Mouse (Mus musculus): ENCODE measurements around the gene Zdbf2.
"Not testable (repeated sequence)": the region's sequence is repeated elsewhere in the genome, so short reads cannot be mapped to it uniquely, and the experiment has no call there.

Gene Zdbf2

GRCm38 (mm10) chr1:63263671-63264070, 9.4 kb upstream of the Zdbf2 start:
- DNase-seq (ENCODE audit: low spot score), result no peak

- no peak for DNase-seq (ENCODE audit: low spot score)
Measured at GRCm38 (mm10) chr1:63265461-63265860, 7.6 kb upstream of the Zdbf2 start.

- no peak for DNase-seq (ENCODE audit: low spot score)
Measured at GRCm38 (mm10) chr1:63266121-63266520, 6.9 kb upstream of the Zdbf2 start.

- no peak for DNase-seq (ENCODE audit: low spot score)
Measured at GRCm38 (mm10) chr1:63266716-63267115, 6.3 kb upstream of the Zdbf2 start.

GRCm38 (mm10) chr1:63272125-63272675, 865 bp upstream of the Zdbf2 start:
- DNase-seq (ENCODE audit: low spot score), result no peak

DNA sequence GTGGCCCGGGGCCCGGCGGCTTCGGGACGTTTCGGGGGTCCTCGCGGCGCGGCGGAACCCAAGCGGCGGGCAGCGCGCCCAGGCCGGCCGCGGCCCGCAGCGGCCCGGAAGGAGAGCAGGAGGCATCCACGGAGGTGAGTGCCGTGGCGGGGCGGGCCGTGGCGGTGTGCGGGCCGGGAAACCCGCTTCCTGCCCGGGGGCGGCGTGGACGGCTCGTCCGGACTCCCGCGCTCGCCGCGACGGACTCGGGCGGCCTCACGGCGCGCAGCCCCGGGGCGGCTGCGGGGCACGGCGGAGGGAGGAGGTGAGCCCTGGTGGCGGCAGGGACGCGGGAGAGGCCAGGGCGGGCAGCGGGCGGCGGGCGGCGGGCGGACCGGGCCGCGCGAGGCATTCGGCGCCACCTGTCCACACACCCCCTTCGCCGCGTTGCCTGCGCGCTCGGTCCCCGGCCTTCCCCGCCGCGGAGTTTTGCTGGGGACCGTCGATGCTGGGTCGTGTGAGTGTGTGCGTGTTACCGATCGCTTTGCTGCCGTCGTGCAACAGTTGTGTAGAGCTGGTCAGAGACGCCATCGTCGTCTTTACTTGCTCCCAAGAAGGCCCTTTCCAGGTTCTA, 380 bp downstream of the Zdbf2 start:
- DNase-seq (ENCODE audit: low spot score), result no peak

DNA sequence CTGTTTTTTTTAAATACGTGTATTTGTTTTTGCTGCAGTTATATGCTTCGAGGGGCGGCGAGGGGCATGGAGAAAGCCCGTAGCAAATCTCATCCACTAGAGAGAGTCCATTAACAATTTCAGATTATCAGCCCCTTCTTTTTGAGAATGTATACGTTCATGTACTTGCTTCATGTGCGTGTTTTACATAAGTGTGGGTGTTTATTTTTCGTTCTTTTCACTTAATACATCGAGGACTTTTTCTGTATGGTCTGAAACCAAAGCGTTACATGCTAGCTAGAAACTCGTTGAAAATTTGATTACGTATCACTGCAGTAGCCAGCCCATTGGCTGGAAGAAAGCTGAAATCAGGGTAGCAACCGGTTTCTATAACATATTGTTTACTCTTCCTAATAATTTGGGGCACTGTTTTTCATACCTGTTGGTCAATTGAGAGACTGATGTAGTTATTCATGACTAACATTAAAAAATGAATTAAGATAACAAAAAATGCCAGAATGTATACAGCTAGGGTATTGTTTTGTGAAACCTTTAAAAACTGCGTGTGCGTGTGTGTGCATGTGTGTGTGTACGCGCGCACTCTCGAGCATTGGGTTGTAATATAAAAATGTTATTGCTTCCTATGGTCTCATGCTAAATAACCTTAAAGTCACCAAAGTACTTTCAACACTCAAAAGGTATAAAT, 1.1 kb downstream of the Zdbf2 start:
- no peak for DNase-seq (ENCODE audit: low spot score)

DNA sequence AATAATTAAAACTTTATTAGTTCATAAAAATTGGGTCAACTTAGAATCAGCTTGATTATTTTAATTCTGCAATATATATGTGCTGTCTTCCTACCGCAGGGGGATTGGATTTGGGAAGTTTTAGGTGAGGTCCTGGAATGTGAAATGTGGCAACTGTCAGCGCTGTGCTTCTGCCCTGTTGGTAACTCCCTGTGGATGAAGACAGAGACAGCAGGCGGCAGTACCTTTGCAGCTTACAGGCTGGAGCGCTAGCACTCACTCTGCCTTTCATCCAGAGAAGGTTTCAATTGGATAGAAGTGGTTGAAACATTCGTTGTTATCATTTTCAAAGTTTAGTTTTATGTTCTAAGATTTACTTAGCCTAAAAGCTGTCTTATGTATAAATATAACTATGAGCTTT, 5.0 kb downstream of the Zdbf2 start:
- no peak for DNase-seq (ENCODE audit: low spot score)

DNA sequence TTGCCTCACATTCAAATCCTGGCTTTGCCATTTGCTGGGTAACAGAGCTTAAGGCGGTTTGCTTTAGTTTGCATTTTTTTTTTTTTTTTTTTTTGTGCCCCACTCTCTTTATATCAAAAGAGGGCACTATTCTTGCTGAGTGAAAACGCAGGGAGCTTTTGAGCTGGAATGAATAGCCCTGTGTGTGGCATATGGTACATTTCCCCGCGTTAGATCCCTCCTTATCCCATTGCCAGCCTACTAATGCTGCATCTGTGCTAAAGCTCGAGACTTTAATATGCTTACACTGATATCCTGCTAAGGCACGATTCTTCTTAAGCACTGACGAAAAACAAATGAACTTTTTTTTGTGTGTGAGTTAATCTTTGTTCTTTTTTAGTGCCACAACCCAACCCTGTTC, 20.9 kb downstream of the Zdbf2 start:
- DNase-seq (ENCODE audit: low spot score), result no peak

GRCm38 (mm10) chr1:63309661-63310060, 36.6 kb downstream of the Zdbf2 start:
- DNase-seq (ENCODE audit: low spot score), result no peak

- DNase-seq (ENCODE audit: low spot score), result not testable (repeated sequence)
Measured at GRCm38 (mm10) chr1:63323565-63324132, 50.6 kb downstream of the Zdbf2 start.

All from c-Kit-positive CD71-positive TER-119-positive erythroid progenitor cells, embryonic 14.5 days (primary cell).